Mouse (Mus musculus): Measurements from ENCODE around the gene Cyp2c39. TPM values are rescaled to one million over a fixed set of nuclear protein-coding genes. Genes with fewer than 3 reads are reported as not detected.

Cyp2c39 gene
- total and polyA plus RNA-seq, 3 experiments: not detected

GRCm38 (mm10) chr19:39506341-39506740 is 4.3 kb upstream of the Cyp2c39 start:
- Histone ChIP-seq H3K9ac (ENCODE audit: control insufficient read depth, low read depth, low read length, poor library complexity, severe bottlenecking) (no peak overlapping the region), H3K27me3 (ENCODE audit: control insufficient read depth in 1 of 2, insufficient read depth in 2 of 2, low read length in 2 of 2) (no peaks in the 10 kb centered on the region), H3K36me3 (ENCODE audit: control insufficient read depth in 1 of 2, insufficient read depth in 2 of 2, low read length in 2 of 2) (no peaks in the 10 kb centered on the region), H3K9me3 (replicated peaks; ENCODE audit: insufficient read depth, low read length) (no peaks in the 10 kb centered on the region), H3K27ac (ENCODE audit: control insufficient read depth, low read depth, low read length) (no peak overlapping the region), H3K4me1 (ENCODE audit: control insufficient read depth in 1 of 2, insufficient read depth in 2 of 2, low read length in 2 of 2) (no peaks in the 10 kb centered on the region), H3K79me2 (ENCODE audit: control insufficient read depth, insufficient read depth, low read length, poor library complexity) (no peaks in the 10 kb centered on the region), H3K4me3 (ENCODE audit: control insufficient read depth in 1 of 2, insufficient read depth in 1 of 2, low read depth in 2 of 2, low read length in 2 of 2) (no peak overlapping the region)
- no peak for DNase-seq (ENCODE audit: low read depth, low spot score)
- TF ChIP-seq ELF1 (IDR thresholded peaks at IDR 0.05; ENCODE audit: low read depth, low read length) (no peak), MYB (IDR thresholded peaks at IDR 0.05; ENCODE audit: low read depth, low read length) (no peak), TCF12 (IDR thresholded peaks at IDR 0.05; ENCODE audit: low read depth, low read length) (no peak), MYC (IDR thresholded peaks at IDR 0.05; ENCODE audit: low read depth, low read length) (no peak), ZC3H11A (IDR thresholded peaks at IDR 0.05; ENCODE audit: low read depth, low read length) (no peak), UBTF (IDR thresholded peaks at IDR 0.05; ENCODE audit: borderline replicate concordance, insufficient read depth, low read depth, low read length) (no peak), POLR2AphosphoS2 (IDR thresholded peaks at IDR 0.05; ENCODE audit: low read length) (no peak), NRF1 (IDR thresholded peaks at IDR 0.05; ENCODE audit: insufficient read depth, low read depth, low read length, poor library complexity, severe bottlenecking) (no peak), MEF2A (IDR thresholded peaks at IDR 0.05; ENCODE audit: extremely low read depth, insufficient replicate concordance, low read depth, low read length, poor library complexity, severe bottlenecking) (no peak), E2F4 (IDR thresholded peaks at IDR 0.05; ENCODE audit: borderline replicate concordance, low read depth, low read length) (no peak), MAFK (IDR thresholded peaks at IDR 0.05; ENCODE audit: borderline replicate concordance, low read depth, low read length) (no peak), MAZ (IDR thresholded peaks at IDR 0.05; ENCODE audit: low read depth, low read length) (no peak), TBP (IDR thresholded peaks at IDR 0.05; ENCODE audit: low read depth, low read length) (no peak), MXI1 (IDR thresholded peaks at IDR 0.05; ENCODE audit: low read depth, low read length) (no peak), CHD1 (IDR thresholded peaks at IDR 0.05; ENCODE audit: low read depth, low read length) (no peak), ZMIZ1 (IDR thresholded peaks at IDR 0.05; ENCODE audit: low read depth, low read length) (no peak), TAL1 (IDR thresholded peaks at IDR 0.05; ENCODE audit: low read length) (no peak), CHD2 (IDR thresholded peaks at IDR 0.05; ENCODE audit: low read length) (no peak), POLR2A (IDR thresholded peaks at IDR 0.05; ENCODE audit: control insufficient read depth in 1 of 2, insufficient read depth in 1 of 2, low read depth in 1 of 2, low read length in 2 of 2, poor library complexity in 1 of 2) (no peak)

GRCm38 (mm10) chr19:39509533-39509932 is 1.1 kb upstream of the Cyp2c39 start:
- DNase-seq (ENCODE audit: low read depth, low spot score): no peak
- no peak for TF ChIP-seq MAFK (IDR thresholded peaks at IDR 0.05; ENCODE audit: borderline replicate concordance, low read depth, low read length)
- no peak for TF ChIP-seq POLR2A (IDR thresholded peaks at IDR 0.05; ENCODE audit: control insufficient read depth in 1 of 2, insufficient read depth in 1 of 2, low read depth in 1 of 2, low read length in 2 of 2, poor library complexity in 1 of 2)
- no peak for TF ChIP-seq BHLHE40 (IDR thresholded peaks at IDR 0.05; ENCODE audit: borderline replicate concordance, low read depth, low read length)
- TF ChIP-seq HCFC1 (IDR thresholded peaks at IDR 0.05; ENCODE audit: low read depth, low read length): no peak
- TF ChIP-seq JUND (IDR thresholded peaks at IDR 0.05; ENCODE audit: low read depth, low read length): no peak
- no peak for TF ChIP-seq ZNF384 (IDR thresholded peaks at IDR 0.05; ENCODE audit: low read depth, low read length)
- no peak for TF ChIP-seq USF1 (IDR thresholded peaks at IDR 0.05; ENCODE audit: low read depth, low read length)
- no peak for TF ChIP-seq ETS1 (IDR thresholded peaks at IDR 0.05; ENCODE audit: low read depth, low read length)
- TF ChIP-seq MYC (IDR thresholded peaks at IDR 0.05; ENCODE audit: low read depth, low read length): no peak
- no peak for TF ChIP-seq CHD1 (IDR thresholded peaks at IDR 0.05; ENCODE audit: low read depth, low read length)
- no peak for TF ChIP-seq MEF2A (IDR thresholded peaks at IDR 0.05; ENCODE audit: extremely low read depth, insufficient replicate concordance, low read depth, low read length, poor library complexity, severe bottlenecking)
- TF ChIP-seq TAL1 (IDR thresholded peaks at IDR 0.05; ENCODE audit: low read length): no peak
- no peak for TF ChIP-seq NRF1 (IDR thresholded peaks at IDR 0.05; ENCODE audit: insufficient read depth, low read depth, low read length, poor library complexity, severe bottlenecking)
- no peak for TF ChIP-seq USF2 (IDR thresholded peaks at IDR 0.05; ENCODE audit: borderline replicate concordance in 1 of 2, insufficient read depth in 1 of 2, low read depth in 1 of 2, low read length in 2 of 2)
- Histone ChIP-seq H3K9ac (ENCODE audit: control insufficient read depth, low read depth, low read length, poor library complexity, severe bottlenecking) (no peak overlapping the region), H3K36me3 (ENCODE audit: control insufficient read depth in 1 of 2, insufficient read depth in 2 of 2, low read length in 2 of 2) (no peaks in the 10 kb centered on the region), H3K79me2 (ENCODE audit: control insufficient read depth, insufficient read depth, low read length, poor library complexity) (no peaks in the 10 kb centered on the region), H3K27ac (ENCODE audit: control insufficient read depth, low read depth, low read length) (no peak overlapping the region), H3K27me3 (ENCODE audit: control insufficient read depth in 1 of 2, insufficient read depth in 2 of 2, low read length in 2 of 2) (no peaks in the 10 kb centered on the region), H3K4me3 (ENCODE audit: control insufficient read depth in 1 of 2, insufficient read depth in 1 of 2, low read depth in 2 of 2, low read length in 2 of 2) (no peak overlapping the region), H3K9me3 (replicated peaks; ENCODE audit: insufficient read depth, low read length) (no peaks in the 10 kb centered on the region), H3K4me1 (ENCODE audit: control insufficient read depth in 1 of 2, insufficient read depth in 2 of 2, low read length in 2 of 2) (no peaks in the 10 kb centered on the region)

Data from MEL (cell line).